Mouse (Mus musculus) heart, embryonic 14.5 days (tissue): ENCODE measurements around the gene Bik. TPM values are rescaled to one million over a fixed set of nuclear protein-coding genes. Genes with fewer than 3 reads are reported as not detected.

Source experiments
- ATAC-seq: fragments of 200-750 bp; cut with Nextera tagmentation; 2 replicates; pipeline ENCODE4 v1.8.0; 2017; ENCODE audit warnings: low read depth, moderate TSS enrichment; ENCODE audit not compliant: insufficient number of reproducible peaks, insufficient read depth, low FRiP score
- H3K27ac ChIP-seq, 2 experiments: fragments of 200-500 bp in 1 of 2; fragments of 300-500 bp in 1 of 2; sonication (generic) in 1 of 2; replicated peaks in 1 of 2; 2 replicates each; pipeline ENCODE4 v1.5.1; 2012 to 2014; ENCODE audit warnings: low read depth in 2 of 2, low read length in 2 of 2, control low read depth in 1 of 2, mild to moderate bottlenecking in 1 of 2, mixed read lengths in 1 of 2; ENCODE audit not compliant: control insufficient read depth in 1 of 2, insufficient read depth in 1 of 2
- H3K27me3 ChIP-seq: fragments of 300-500 bp; sonication (generic); 2 replicates; pipeline ENCODE4 v1.6.1; 2014; ENCODE audit warnings: mild to moderate bottlenecking, low read length, control low read depth; ENCODE audit not compliant: control insufficient read depth, insufficient read depth
- H3K36me3 ChIP-seq: fragments of 300-500 bp; sonication (generic); 2 replicates; pipeline ENCODE4 v1.6.1; 2014; ENCODE audit warnings: mild to moderate bottlenecking, control low read depth, low read length, mixed read lengths; ENCODE audit not compliant: control insufficient read depth, insufficient read depth
- H3K4me1 ChIP-seq, 2 experiments: fragments of 200-500 bp in 1 of 2; fragments of 300-500 bp in 1 of 2; sonication (generic) in 1 of 2; 2 replicates each; pipeline ENCODE4 v1.6.1; 2012 to 2014; ENCODE audit warnings: low read length in 2 of 2, control low read depth in 1 of 2, mixed read lengths in 1 of 2; ENCODE audit not compliant: control insufficient read depth in 2 of 2, insufficient read depth in 2 of 2
- H3K4me2 ChIP-seq: fragments of 300-500 bp; sonication (generic); 2 replicates; pipeline ENCODE4 v1.6.1; 2014; ENCODE audit warnings: mild to moderate bottlenecking, low read length
- H3K4me3 ChIP-seq, 2 experiments: fragments of 200-500 bp in 1 of 2; fragments of 300-500 bp in 1 of 2; sonication (generic) in 1 of 2; 2 replicates each; pipeline ENCODE4 v1.5.1; 2012 to 2014; ENCODE audit warnings: low read length in 2 of 2, mild to moderate bottlenecking in 2 of 2, control low read depth in 1 of 2, low read depth in 1 of 2, moderate library complexity in 1 of 2; ENCODE audit not compliant: control insufficient read depth in 1 of 2, insufficient read depth in 1 of 2
- H3K9ac ChIP-seq: fragments of 300-500 bp; sonication (generic); 2 replicates; pipeline ENCODE4 v1.6.1; 2014; ENCODE audit warnings: mild to moderate bottlenecking, low read length
- H3K9me3 ChIP-seq: fragments of 300-500 bp; sonication (generic); 2 replicates; pipeline ENCODE4 v1.6.1; 2016; ENCODE audit warnings: low read length, control low read depth; ENCODE audit not compliant: control insufficient read depth
- WGBS: fragments of 180-500 bp; shearing (Covaris S2); extraction: QIAGEN DNeasy Blood & Tissue Kit; methylation state at CpG from one replicate; pipeline ENCODE4 v1.1.7; 2014; 5-methylcytosine and 5-hydroxymethylcytosine counted together
- polyA plus RNA-seq: library from polyadenylated mRNA; unstranded; fragments of >200 nt; fragmentation: Nextera tagmentation; extraction: Ambion mirVana; gene quantifications from 2 replicates; pipeline ENCODE4 v1.2.1, GENCODE M21; 2014

The Bik gene
- polyA plus RNA-seq, 1 experiment from 2014 or later: 37.2 TPM

- ATAC-seq: peak; percentile 18
Observed at GRCm38 (mm10) chr15:83534960-83535889, 8.6 kb downstream of the Bik start.

GRCm38 (mm10) chr15:83535890-83536231, 9.2 kb downstream of the Bik start:
- ATAC-seq: no peak
- Histone ChIP-seq H3K4me2 (peak overlapping the region; percentile 33; the same call in 1 of the 2 replicates), H3K36me3 (peaks cover 26% of the 10 kb centered on the region), H3K27me3 (no peaks in the 10 kb centered on the region), H3K4me3 (no peak overlapping the region), H3K27ac (peak overlapping the region; percentile 86 to 87), H3K9ac (peak overlapping the region; percentile 54), H3K9me3 (no peaks in the 10 kb centered on the region), H3K4me1 (peaks cover 36 to 49% of the 10 kb centered on the region in 2 experiments)
- WGBS: 59% methylated on average over 6 of the region's 6 CpGs

More at GRCm38 (mm10) chr15:83534960-83535889, 8.6 kb downstream of the Bik start:
- Histone ChIP-seq H3K27ac (peak overlapping the region; percentile 86 to 87), H3K4me2 (peak overlapping the region; percentile 33; the same call in 1 of the 2 replicates), H3K4me3 (no peak overlapping the region), H3K4me1 (peaks cover 36 to 48% of the 10 kb centered on the region in 2 experiments), H3K36me3 (peaks cover 32% of the 10 kb centered on the region), H3K9ac (peak overlapping the region; percentile 54), H3K9me3 (no peaks in the 10 kb centered on the region), H3K27me3 (no peaks in the 10 kb centered on the region)
- 26% methylated on average over 17 of the region's 17 CpGs for WGBS

GRCm38 (mm10) chr15:83538855-83539254, 12.2 kb downstream of the Bik start:
- Histone ChIP-seq H3K4me2 (no peak overlapping the region), H3K4me1 (peaks cover 43 to 51% of the 10 kb centered on the region in 2 experiments), H3K27me3 (no peaks in the 10 kb centered on the region), H3K27ac (peak overlapping the region in 1 of 2 experiments; percentile 91; a peak in 2 of 4 replicates), H3K36me3 (peaks cover 42% of the 10 kb centered on the region), H3K9ac (no peak overlapping the region), H3K4me3 (no peak overlapping the region), H3K9me3 (no peaks in the 10 kb centered on the region)
- no peak for ATAC-seq
- WGBS: 93% methylated on average over 2 of the region's 2 CpGs

- Histone ChIP-seq H3K4me3 (no peak overlapping the region), H3K9me3 (no peaks in the 10 kb centered on the region), H3K4me2 (peak overlapping the region; percentile 31), H3K9ac (peak overlapping the region; percentile 34; the same call in 1 of the 2 replicates), H3K36me3 (peaks cover 48% of the 10 kb centered on the region), H3K27me3 (no peaks in the 10 kb centered on the region), H3K4me1 (peaks cover 40 to 41% of the 10 kb centered on the region in 2 experiments), H3K27ac (peak overlapping the region; percentile 66 to 91)
- WGBS: 20% methylated on average over 4 of the region's 4 CpGs
- ATAC-seq: peak; percentile 45
Observed at GRCm38 (mm10) chr15:83539905-83540304, 13.2 kb downstream of the Bik start.

- Histone ChIP-seq H3K9me3 (no peaks in the 10 kb centered on the region), H3K4me3 (no peak overlapping the region), H3K4me1 (peaks cover 26% of the 10 kb centered on the region in 2 experiments), H3K4me2 (no peak overlapping the region), H3K27ac (0 out of 4 replicates have a peak overlapping the region, but pooled peaks of 1 of the 2 experiments have one; percentile 14), H3K9ac (no peak overlapping the region; the same call in 1 of the 2 replicates), H3K27me3 (no peaks in the 10 kb centered on the region), H3K36me3 (peaks cover 67% of the 10 kb centered on the region)
- no peak for ATAC-seq
- WGBS: 77% methylated on average over 9 of the region's 9 CpGs
Observed at GRCm38 (mm10) chr15:83541647-83542287, 15.1 kb downstream of the Bik start.

GRCm38 (mm10) chr15:83546029-83546428, 19.4 kb downstream of the Bik start:
- Histone ChIP-seq H3K9me3 (no peaks in the 10 kb centered on the region), H3K4me3 (no peak overlapping the region), H3K27ac (no peak overlapping the region), H3K4me1 (peaks cover 4 to 7% of the 10 kb centered on the region in 2 experiments; a peak in 3 of 4 replicates), H3K4me2 (no peak overlapping the region), H3K36me3 (peaks cover 99% of the 10 kb centered on the region), H3K9ac (no peak overlapping the region), H3K27me3 (no peaks in the 10 kb centered on the region)
- WGBS: 85% methylated on average over 7 of the region's 7 CpGs
- ATAC-seq: no peak; the same call in 1 of the 2 replicates

- no peaks in the 10 kb centered on the region for H3K4me1 ChIP-seq
- H3K4me2 ChIP-seq: no peak overlapping the region
- peaks cover 100% of the 10 kb centered on the region for H3K36me3 ChIP-seq
- H3K9ac ChIP-seq: no peak overlapping the region
- no peaks in the 10 kb centered on the region for H3K27me3 ChIP-seq
- H3K9me3 ChIP-seq: no peaks in the 10 kb centered on the region
- ATAC-seq: no peak
- 85% methylated on average over 8 of the region's 8 CpGs for WGBS
- no peak overlapping the region for H3K27ac ChIP-seq
- no peak overlapping the region for H3K4me3 ChIP-seq
Observed at GRCm38 (mm10) chr15:83547144-83547543, 20.5 kb downstream of the Bik start.
